Mouse (Mus musculus) liver, adult 2 months (tissue): ENCODE results near the gene Rtkn2. TPM values are rescaled to one million over a fixed set of nuclear protein-coding genes. Genes with fewer than 3 reads are reported as not detected.

Experiments used
- DNase-seq: peaks from one replicate; pipeline ENCODE4 v3.0.0-alpha.2; 2011; ENCODE audit warnings: low read depth, low spot score; ENCODE audit errors: extremely low read depth
- H3K27ac ChIP-seq: fragments of 200-500 bp; replicated peaks from 2 replicates; pipeline ENCODE4 v1.5.1; 2012; ENCODE audit warnings: low read depth, mild to moderate bottlenecking, control low read depth, inconsistent platforms, low read length; ENCODE audit not compliant: insufficient read depth
- H3K27me3 ChIP-seq: fragments of 200-500 bp; 2 replicates; pipeline ENCODE4 v1.6.1; 2012; ENCODE audit warnings: mild to moderate bottlenecking, moderate library complexity, low read length, inconsistent platforms; ENCODE audit not compliant: control insufficient read depth, insufficient read depth
- H3K36me3 ChIP-seq: fragments of 200-500 bp; 2 replicates; pipeline ENCODE4 v1.6.1; 2012; ENCODE audit warnings: low read length, inconsistent platforms; ENCODE audit not compliant: control insufficient read depth, insufficient read depth
- H3K4me1 ChIP-seq: fragments of 200-500 bp; 2 replicates; pipeline ENCODE4 v1.6.1; 2011; ENCODE audit warnings: low read length; ENCODE audit not compliant: control insufficient read depth, insufficient read depth
- H3K4me3 ChIP-seq: fragments of 200-500 bp; 2 replicates; pipeline ENCODE4 v1.5.1; 2011; ENCODE audit warnings: low read depth, mild to moderate bottlenecking, control low read depth, low read length, moderate library complexity; ENCODE audit not compliant: insufficient read depth
- H3K79me2 ChIP-seq: fragments of 200-500 bp; 2 replicates; pipeline ENCODE4 v1.6.1; 2012; ENCODE audit warnings: inconsistent platforms, mild to moderate bottlenecking, low read length, moderate library complexity; ENCODE audit not compliant: control insufficient read depth, insufficient read depth
- H3K9ac ChIP-seq: fragments of 200-500 bp; 2 replicates; pipeline ENCODE4 v1.6.1; 2012; ENCODE audit warnings: low read depth, mild to moderate bottlenecking, control low read depth, inconsistent platforms, low read length
- CTCF ChIP-seq: fragments of 200-500 bp; IDR thresholded peaks from 2 replicates; pipeline ENCODE4 v1.5.1; 2011; ENCODE audit warnings: low read depth, low read length, control low read depth
- POLR2A ChIP-seq: fragments of 200-500 bp; IDR thresholded peaks from 2 replicates; pipeline ENCODE4 v1.6.1; 2011; ENCODE audit warnings: low read length, control low read depth; ENCODE audit not compliant: insufficient read depth; ENCODE audit errors: extremely low read depth
- WGBS: fragments of 180-500 bp; shearing (Covaris S2); methylation state at CpG from one replicate; pipeline ENCODE4 v1.1.7; 2018; 5-methylcytosine and 5-hydroxymethylcytosine counted together
- polyA plus RNA-seq: library from polyadenylated mRNA; depleted of rRNA; stranded (reverse); fragments of >200 nt; gene quantifications from 2 replicates; pipeline ENCODE4 v1.2.3, GENCODE M21; 2012; rRNA removed
- total RNA-seq: library from RNA; depleted of rRNA; stranded (reverse); fragments of >200 nt; gene quantifications from 2 replicates; pipeline ENCODE4 v1.2.3, GENCODE M21; 2014; rRNA removed

Rtkn2 gene
- total and polyA plus RNA-seq, 2 experiments = 0.09 TPM; not detected in 1

- peaks cover 9% of the 10 kb centered on the region; the same call in 1 of the 2 replicates for H3K79me2 ChIP-seq
- TF ChIP-seq POLR2A = no peak
- TF ChIP-seq CTCF = no peak
- no peak for DNase-seq
- WGBS = 74% methylated on average over 9 of the region's 9 CpGs
- H3K4me3 ChIP-seq = no peak overlapping the region
- H3K4me1 ChIP-seq = peaks cover 9% of the 10 kb centered on the region; the same call in 1 of the 2 replicates
- H3K27ac ChIP-seq = no peak overlapping the region
- no peak overlapping the region for H3K9ac ChIP-seq
- no peaks in the 10 kb centered on the region for H3K27me3 ChIP-seq
- H3K36me3 ChIP-seq = peaks cover 84% of the 10 kb centered on the region
Observed at GRCm38 (mm10) chr10:68106351-68106950, 127.1 kb downstream of the Rtkn2 start.

GRCm38 (mm10) chr10:68107716-68108115 lies 128.3 kb downstream of the Rtkn2 start:
- 78% methylated on average over 6 of the region's 6 CpGs for WGBS
- Histone ChIP-seq H3K9ac (no peak overlapping the region), H3K27ac (no peak overlapping the region), H3K4me3 (no peak overlapping the region), H3K4me1 (peaks cover 10% of the 10 kb centered on the region; the same call in 1 of the 2 replicates), H3K36me3 (peaks cover 79% of the 10 kb centered on the region), H3K27me3 (no peaks in the 10 kb centered on the region), H3K79me2 (peaks cover 9% of the 10 kb centered on the region; the same call in 1 of the 2 replicates)
- DNase-seq = no peak
- TF ChIP-seq POLR2A = no peak
- TF ChIP-seq CTCF = no peak

Other genes starting within 250 kb of the Rtkn2 start
- gene Zfp365, start 66.9 kb upstream of the Rtkn2 start, total RNA-seq = 0.13 TPM in 1 of 2 replicates, not detected in the other
- gene Zfp365, start 66.9 kb upstream of the Rtkn2 start, polyA plus RNA-seq = not detected in 2 replicates